Mouse (Mus musculus): Measurements from ENCODE around the gene Snd1. TPM values are rescaled to one million over a fixed set of nuclear protein-coding genes. Genes with fewer than 3 reads are reported as not detected.

Snd1 gene
- polyA plus RNA-seq, 1 experiment from 2014 or later, result 64.8 TPM

GRCm38 (mm10) chr6:28980750-28981584, 506.0 kb downstream of the Snd1 start:
- 1% methylated on average over 52 of the region's 56 CpGs for WGBS (ENCODE audit: missing documents)
- Histone ChIP-seq H3K4me3 (ENCODE audit: inconsistent target) (no peak overlapping the region), H3K36me3 (ENCODE audit: inconsistent target) (no peaks in the 10 kb centered on the region), H3K27ac (no peak overlapping the region), H3K79me2 (ENCODE audit: inconsistent target) (no peaks in the 10 kb centered on the region)

DNA sequence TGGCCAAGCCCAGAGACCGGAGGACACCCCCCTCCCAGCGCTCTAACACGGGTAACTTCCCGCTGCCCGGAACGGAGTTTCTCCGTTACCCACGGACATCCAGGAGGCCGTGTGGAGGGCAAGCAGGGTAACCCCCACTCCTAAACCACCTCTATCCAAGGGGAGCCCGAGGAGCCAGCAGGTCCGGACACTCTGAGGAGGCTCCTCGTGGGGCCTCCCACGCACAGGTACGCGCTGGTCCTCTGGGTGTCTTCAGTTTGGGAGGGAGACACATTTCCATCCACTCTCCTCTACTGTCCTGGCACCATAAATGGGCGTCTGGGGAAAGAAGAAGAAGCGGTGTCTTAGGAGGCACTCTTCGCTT, 506.6 kb downstream of the Snd1 start:
- 11% methylated on average over 18 of the region's 18 CpGs for WGBS (ENCODE audit: missing documents)
- Histone ChIP-seq H3K36me3 (ENCODE audit: inconsistent target) (no peaks in the 10 kb centered on the region), H3K4me3 (ENCODE audit: inconsistent target) (no peak overlapping the region), H3K79me2 (ENCODE audit: inconsistent target) (no peaks in the 10 kb centered on the region), H3K27ac (no peak overlapping the region)

DNA sequence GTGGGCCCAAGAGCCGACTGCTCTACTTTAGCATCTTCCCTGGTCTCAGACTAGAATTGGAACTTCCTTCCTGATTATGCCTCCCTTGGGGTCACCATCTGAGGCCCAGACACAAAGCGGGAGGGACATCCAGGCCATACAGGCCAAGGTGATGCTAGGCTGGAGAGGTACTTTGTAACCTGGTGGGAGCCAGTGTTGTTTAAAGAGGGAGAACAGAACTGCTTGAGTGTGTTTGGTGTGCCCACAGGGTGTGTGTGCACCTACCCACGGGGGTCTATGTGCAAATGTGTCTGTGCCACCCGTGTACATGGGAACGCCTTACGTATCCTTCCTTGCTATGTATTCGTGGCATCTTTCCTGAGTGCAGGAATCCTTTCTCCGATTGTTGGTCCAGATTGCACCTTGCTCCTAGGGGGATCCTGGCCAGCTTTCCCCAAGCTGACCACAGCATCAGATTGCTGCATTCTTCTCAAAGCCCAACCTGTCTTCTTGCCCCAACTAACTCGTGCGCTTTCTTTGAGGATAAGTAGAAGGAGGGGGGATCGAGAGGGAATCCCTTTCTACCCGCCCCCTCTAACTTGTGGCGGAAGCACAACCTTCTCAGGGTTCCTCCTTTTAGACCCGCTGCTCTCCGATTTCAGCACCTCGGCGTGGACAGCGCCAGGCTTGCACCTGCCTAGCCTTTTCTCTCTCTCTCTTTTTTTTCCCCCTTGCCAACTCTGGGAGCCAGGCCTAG, 507.2 kb downstream of the Snd1 start:
- H3K79me2 ChIP-seq (ENCODE audit: inconsistent target), result no peaks in the 10 kb centered on the region
- no peak overlapping the region for H3K27ac ChIP-seq
- 15% methylated on average over 18 of the region's 18 CpGs for WGBS (ENCODE audit: missing documents)
- H3K36me3 ChIP-seq (ENCODE audit: inconsistent target), result no peaks in the 10 kb centered on the region
- H3K4me3 ChIP-seq (ENCODE audit: inconsistent target), result no peak overlapping the region

GRCm38 (mm10) chr6:28982817-28983216, 507.9 kb downstream of the Snd1 start:
- H3K36me3 ChIP-seq (ENCODE audit: inconsistent target), result no peaks in the 10 kb centered on the region
- H3K4me3 ChIP-seq (ENCODE audit: inconsistent target), result no peak overlapping the region
- no peaks in the 10 kb centered on the region for H3K79me2 ChIP-seq (ENCODE audit: inconsistent target)
- 60% methylated on average over 1 of the region's 1 CpGs for WGBS (ENCODE audit: missing documents)
- H3K27ac ChIP-seq, result no peak overlapping the region

Other genes starting within 250 kb of the Snd1 start
- gene Zfp800, start 77.1 kb upstream of the Snd1 start, polyA plus RNA-seq (2018), result 18.0 to 19.9 TPM (median 19.3 TPM) in 3 replicates
- gene Arf5, start 51.6 kb upstream of the Snd1 start, polyA plus RNA-seq (2018), result 92.9 to 162 TPM (median 155 TPM) in 3 replicates
- gene Fscn3, start 47.4 kb upstream of the Snd1 start, polyA plus RNA-seq (2018), result not detected in 3 replicates
- gene Gcc1, start 46.7 kb upstream of the Snd1 start, polyA plus RNA-seq (2018), result 10.6 to 11.9 TPM (median 10.9 TPM) in 3 replicates
- not detected in 3 replicates for gene Pax4, start 25.8 kb upstream of the Snd1 start, polyA plus RNA-seq (2018)

All from macrophage (primary cell).